Mouse (Mus musculus) left cerebral cortex, adult 6 months (tissue): Measurements from ENCODE around the gene H2-M3. TPM values are rescaled to one million over a fixed set of nuclear protein-coding genes. Genes with fewer than 3 reads are reported as not detected.

Experiments
- long read RNA-seq, 2 experiments: library from polyadenylated mRNA; unstranded; transcript quantifications; one replicate each; pipeline ENCODE4 v2.0.0; 2019 to 2020
- polyA plus RNA-seq: library from polyadenylated mRNA; unstranded; fragments of <200 nt; fragmentation: Nextera tagmentation; gene quantifications from 2 replicates; pipeline ENCODE4 v1.2.3, GENCODE M21; 2021

Gene H2-M3
- polyA plus RNA-seq: 4.9 and 5.0 TPM in 2 replicates
- long read RNA-seq, experiment 1, transcript H2-M3-201 (8 exons, 1,438 nt): major isoform, 12 of 14 reads
- long read RNA-seq, experiment 1, partial matches to known transcripts: 0 of 14 reads
- long read RNA-seq, experiment 1, other reads (novel, unspliced or antisense): 2 of 14 reads
- long read RNA-seq, experiment 2, transcript H2-M3-201 (8 exons, 1,438 nt): major isoform, 7 of 11 reads
- long read RNA-seq, experiment 2, partial matches to known transcripts: 0 of 11 reads
- long read RNA-seq, experiment 2, other reads (novel, unspliced or antisense): 4 of 11 reads

GRCm38 (mm10) chr17:37270058-37270701 is at the start of gene H2-M3:
Gene H2-M3 (plus strand): TSS chr17:37270220.

DNA sequence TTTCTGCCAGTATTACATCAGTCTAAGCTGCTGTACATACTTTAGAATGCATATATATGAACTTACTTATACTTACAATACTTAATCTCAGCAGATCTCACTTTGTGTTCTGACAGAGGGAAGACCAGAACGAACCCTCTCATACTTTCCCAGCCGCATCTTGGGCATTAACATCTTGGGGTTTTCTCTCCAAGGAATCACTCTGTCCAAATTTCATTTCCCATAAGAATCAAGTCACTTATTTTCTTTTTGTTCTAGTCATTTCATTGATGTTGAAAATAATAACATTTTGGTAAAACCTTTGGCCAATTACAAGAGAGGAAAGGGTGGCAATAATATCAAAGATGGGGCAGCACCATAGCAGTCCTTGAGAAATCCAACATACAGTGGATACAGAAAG is 32.8 kb upstream of the H2-M3 start, which contains the start of gene Olfr97:
Gene Olfr97, minus strand, starts transcription at position 101 of the 400 bp plus-strand sequence.

DNA sequence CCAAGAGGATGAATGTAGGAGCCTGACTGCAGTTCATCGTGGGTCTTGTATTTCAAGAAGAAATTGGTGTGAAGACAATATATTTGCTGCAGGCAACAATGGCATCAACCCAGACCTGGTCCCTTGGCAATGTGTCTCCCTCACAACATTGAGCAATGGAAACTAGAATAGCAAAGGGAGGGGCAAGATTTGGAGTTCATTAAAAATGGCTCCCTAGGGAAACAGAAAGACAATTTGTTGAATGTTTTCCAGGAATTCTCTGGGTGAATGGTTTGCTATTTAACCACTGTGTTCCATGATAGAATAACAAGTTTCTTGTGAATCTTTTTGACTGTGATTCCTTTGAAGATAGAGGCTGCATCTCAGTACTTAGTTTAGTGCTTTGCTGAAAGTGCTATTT is 6.4 kb upstream of the H2-M3 start, which contains the start of gene Olfr98:
Gene Olfr98, minus strand, starts transcription at position 124 of the 400 bp plus-strand sequence.

DNA sequence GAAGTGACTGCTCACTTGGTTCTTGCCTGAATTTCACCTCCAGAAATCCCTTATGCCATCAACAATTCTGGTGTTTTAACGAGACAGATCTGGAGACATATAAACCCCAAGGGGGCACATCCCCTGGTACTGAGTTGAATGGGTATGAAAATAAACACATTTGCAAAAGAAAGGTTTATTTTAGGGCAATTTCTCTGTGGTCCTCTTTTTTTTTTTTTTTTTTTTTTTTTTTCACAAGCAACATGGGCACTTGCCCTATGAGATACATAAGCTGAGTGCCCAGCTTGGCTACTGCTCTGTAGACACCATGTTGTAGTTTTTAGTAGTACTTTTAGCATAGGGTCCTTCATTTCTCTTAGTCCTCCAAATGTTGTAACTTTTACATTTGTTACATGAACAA is 13.3 kb downstream of the H2-M3 start, which contains the start of gene Olfr99:
Gene Olfr99, minus strand, starts transcription at position 101 of the 400 bp plus-strand sequence.

GRCm38 (mm10) chr17:37304213-37304612 is 34.2 kb downstream of the H2-M3 start, which contains the start of gene Olfr101:
Gene Olfr101 (minus strand): TSS chr17:37304313.

DNA sequence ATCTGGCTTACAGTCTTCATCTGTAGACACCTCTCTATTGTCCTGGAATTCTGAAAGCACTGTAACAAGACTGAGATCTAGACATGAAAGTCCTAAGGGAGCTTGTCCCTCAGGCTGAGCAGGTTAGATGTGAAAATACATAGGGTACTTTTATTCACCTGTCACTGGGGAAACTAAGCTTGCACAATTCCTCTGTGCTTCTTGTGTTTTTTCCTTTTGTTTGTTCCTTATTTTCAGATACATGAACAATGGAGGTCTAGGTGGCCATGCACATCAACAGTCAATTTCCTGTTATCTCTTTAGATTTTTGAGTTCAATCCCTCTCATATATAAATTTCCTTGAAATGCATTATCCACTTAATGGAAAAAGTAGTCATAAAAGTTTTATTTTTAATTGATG is 46.9 kb downstream of the H2-M3 start, which contains the start of gene Olfr102:
Gene Olfr102, minus strand, starts transcription at position 101 of the 400 bp plus-strand sequence.

Other genes with a start within 250 kb of the H2-M3 start
- gene Mog, start 246.8 kb upstream of the H2-M3 start, polyA plus RNA-seq: 88.6 and 118 TPM in 2 replicates
- gene Gabbr1, start 224.3 kb upstream of the H2-M3 start, polyA plus RNA-seq: 57.4 and 138 TPM in 2 replicates
- not detected in 2 replicates for gene Olfr90, start 181.7 kb upstream of the H2-M3 start, polyA plus RNA-seq
- not detected in 2 replicates for gene Olfr91, start 171.9 kb upstream of the H2-M3 start, polyA plus RNA-seq
- not detected in 2 replicates for gene Olfr92, start 150.1 kb upstream of the H2-M3 start, polyA plus RNA-seq
- gene Olfr93, start 108.7 kb upstream of the H2-M3 start, polyA plus RNA-seq: not detected in 2 replicates
- not detected in 2 replicates for gene Ubd, start 76.3 kb upstream of the H2-M3 start, polyA plus RNA-seq
- not detected in 2 replicates for gene Olfr94, start 69.2 kb upstream of the H2-M3 start, polyA plus RNA-seq
- not detected in 2 replicates for gene Olfr95, start 57.1 kb upstream of the H2-M3 start, polyA plus RNA-seq
- not detected in 2 replicates for gene Olfr96, start 50.1 kb upstream of the H2-M3 start, polyA plus RNA-seq
- gene Olfr97, start 32.9 kb upstream of the H2-M3 start, polyA plus RNA-seq: not detected in 2 replicates
- gene Olfr98, start 6.5 kb upstream of the H2-M3 start, polyA plus RNA-seq: not detected in 2 replicates
- gene Olfr99, start 13.2 kb downstream of the H2-M3 start, polyA plus RNA-seq: not detected in 2 replicates
- gene Olfr101, start 34.1 kb downstream of the H2-M3 start, polyA plus RNA-seq: not detected in 2 replicates
- gene Olfr102, start 46.8 kb downstream of the H2-M3 start, polyA plus RNA-seq: not detected in 2 replicates
- not detected in 2 replicates for gene Olfr103, start 69.5 kb downstream of the H2-M3 start, polyA plus RNA-seq
- not detected in 2 replicates for gene Olfr104-ps, start 89.4 kb downstream of the H2-M3 start, polyA plus RNA-seq
- gene Olfr105-ps, start 108.8 kb downstream of the H2-M3 start, polyA plus RNA-seq: not detected in 2 replicates
- not detected in 2 replicates for gene Olfr106-ps, start 120.2 kb downstream of the H2-M3 start, polyA plus RNA-seq
- not detected in 2 replicates for gene Olfr107, start 129.0 kb downstream of the H2-M3 start, polyA plus RNA-seq
- gene Olfr108, start 175.3 kb downstream of the H2-M3 start, polyA plus RNA-seq: not detected in 2 replicates
- not detected in 2 replicates for gene Olfr109, start 188.7 kb downstream of the H2-M3 start, polyA plus RNA-seq
- gene H2-M2, start 213.3 kb downstream of the H2-M3 start, polyA plus RNA-seq: not detected in 2 replicates
- gene Olfr110, start 222.2 kb downstream of the H2-M3 start, polyA plus RNA-seq: not detected in 2 replicates
- 0.11 TPM in 1 of 2 replicates, not detected in the other for gene Olfr111, start 237.8 kb downstream of the H2-M3 start, polyA plus RNA-seq